Mouse (Mus musculus): ENCODE results near the gene Car6. TPM values are rescaled to one million over a fixed set of nuclear protein-coding genes. Genes with fewer than 3 reads are reported as not detected.

Car6 gene
- total and polyA plus RNA-seq, 3 experiments: not detected

DNA sequence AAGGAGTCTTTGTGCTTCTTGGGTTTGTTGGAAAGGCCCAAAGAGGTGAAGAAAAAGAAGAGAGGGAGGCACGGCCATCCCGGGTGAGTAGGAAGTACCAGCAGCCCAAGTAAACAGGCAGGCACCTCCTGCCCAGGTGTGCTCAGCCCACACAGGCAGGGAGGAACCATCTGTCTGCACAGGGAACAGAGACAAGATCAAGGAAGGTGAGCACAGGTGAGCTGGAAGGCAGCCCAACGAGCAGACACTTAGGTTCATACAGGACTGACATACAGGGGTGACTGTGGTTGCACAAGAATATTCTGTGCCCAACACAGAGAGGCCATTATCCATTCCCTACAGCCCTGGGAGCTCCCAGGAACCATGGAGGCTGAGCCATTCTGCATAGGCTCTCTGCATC is 3.7 kb upstream of the Car6 start:
- peaks cover 9% of the 10 kb centered on the region; the same call in 1 of the 2 replicates for H3K4me1 ChIP-seq (ENCODE audit: insufficient read depth, low read depth, low read length)
- TF ChIP-seq POLR2AphosphoS5 (IDR thresholded peaks at IDR 0.05; ENCODE audit: insufficient replicate concordance, low read depth, low read length) (no peak), GATA1 (IDR thresholded peaks at IDR 0.05; ENCODE audit: borderline replicate concordance, low read length) (no peak), GATA2 (IDR thresholded peaks at IDR 0.05; ENCODE audit: borderline replicate concordance, low read depth, low read length) (no peak), TAL1 (conservative IDR thresholded peaks at IDR 0.05; ENCODE audit: low read depth, low read length) (no peak), CTCF (IDR thresholded peaks at IDR 0.05; ENCODE audit: low read depth, low read length) (no peak)
- no peak overlapping the region for H3K4me3 ChIP-seq (ENCODE audit: low read depth, low read length)
- H3K9me3 ChIP-seq (replicated peaks): no peaks in the 10 kb centered on the region
- peaks cover 75% of the 10 kb centered on the region for H3K27me3 ChIP-seq (ENCODE audit: insufficient read depth, low read length)
- DNase-seq (ENCODE audit: low spot score) (no peak), ATAC-seq (ENCODE audit: extremely low read depth, insufficient number of reproducible peaks, low FRiP score, poor library complexity, severe bottlenecking) (no peak)
- H3K36me3 ChIP-seq (replicated peaks): no peaks in the 10 kb centered on the region

DNA sequence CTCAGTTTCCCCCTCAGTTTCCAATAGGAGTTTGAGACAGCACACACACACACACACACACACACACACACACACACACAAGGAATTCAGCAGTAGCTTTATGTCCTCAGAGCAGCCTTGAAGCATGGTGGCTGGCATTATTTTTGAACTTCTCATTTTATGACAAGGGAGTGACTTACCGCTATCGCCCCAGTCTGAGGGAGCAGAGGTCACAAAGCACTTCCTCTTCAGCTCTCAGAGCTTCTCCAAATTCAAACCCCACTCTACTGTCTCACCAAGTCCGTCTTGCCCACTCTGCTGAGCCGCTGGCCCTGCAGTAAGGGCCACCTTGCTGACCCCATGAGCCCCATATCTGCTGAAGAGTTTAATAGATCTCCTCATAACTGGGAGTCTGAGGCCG is 1.6 kb upstream of the Car6 start:
- H3K4me1 ChIP-seq (ENCODE audit: insufficient read depth, low read depth, low read length): peaks cover 9% of the 10 kb centered on the region; the same call in 1 of the 2 replicates
- TF ChIP-seq CTCF (IDR thresholded peaks at IDR 0.05; ENCODE audit: low read depth, low read length) (no peak), GATA1 (IDR thresholded peaks at IDR 0.05; ENCODE audit: borderline replicate concordance, low read length) (no peak), POLR2AphosphoS5 (IDR thresholded peaks at IDR 0.05; ENCODE audit: insufficient replicate concordance, low read depth, low read length) (no peak), GATA2 (IDR thresholded peaks at IDR 0.05; ENCODE audit: borderline replicate concordance, low read depth, low read length) (no peak), TAL1 (conservative IDR thresholded peaks at IDR 0.05; ENCODE audit: low read depth, low read length) (no peak)
- DNase-seq (ENCODE audit: low spot score): no peak
- no peak for ATAC-seq (ENCODE audit: extremely low read depth, insufficient number of reproducible peaks, low FRiP score, poor library complexity, severe bottlenecking)
- H3K36me3 ChIP-seq (replicated peaks): no peaks in the 10 kb centered on the region
- H3K27me3 ChIP-seq (ENCODE audit: insufficient read depth, low read length): peaks cover 87% of the 10 kb centered on the region
- no peak overlapping the region for H3K4me3 ChIP-seq (ENCODE audit: low read depth, low read length)
- no peaks in the 10 kb centered on the region for H3K9me3 ChIP-seq (replicated peaks)

DNA sequence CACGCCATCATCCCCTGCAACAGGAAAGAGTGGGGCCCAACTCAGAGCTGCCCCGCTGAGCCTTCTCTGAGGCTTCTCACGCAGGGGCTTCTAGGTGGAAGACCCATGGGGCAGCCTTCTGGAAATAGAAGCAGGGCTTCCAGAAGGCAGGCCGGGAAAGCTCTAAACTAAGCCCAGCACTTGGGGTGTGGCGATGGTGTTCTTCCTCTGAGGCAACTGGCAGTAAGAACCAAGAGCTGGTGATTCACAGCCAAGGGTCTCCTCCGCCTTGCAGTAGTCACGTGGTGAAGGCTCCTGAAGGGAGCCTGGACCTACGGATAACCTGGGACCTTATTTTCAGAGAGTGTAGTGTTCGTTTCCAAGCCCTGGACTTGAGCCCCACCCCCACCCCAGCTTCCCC is 2.9 kb downstream of the Car6 start:
- Histone ChIP-seq H3K4me1 (ENCODE audit: insufficient read depth, low read depth, low read length) (peaks cover 13% of the 10 kb centered on the region; the same call in 1 of the 2 replicates), H3K9me3 (replicated peaks) (no peaks in the 10 kb centered on the region), H3K27me3 (ENCODE audit: insufficient read depth, low read length) (peaks cover 64% of the 10 kb centered on the region), H3K36me3 (replicated peaks) (no peaks in the 10 kb centered on the region), H3K4me3 (ENCODE audit: low read depth, low read length) (no peak overlapping the region)
- DNase-seq (ENCODE audit: low spot score) (no peak), ATAC-seq (ENCODE audit: extremely low read depth, insufficient number of reproducible peaks, low FRiP score, poor library complexity, severe bottlenecking) (no peak)
- TF ChIP-seq POLR2AphosphoS5 (IDR thresholded peaks at IDR 0.05; ENCODE audit: insufficient replicate concordance, low read depth, low read length) (no peak), CTCF (IDR thresholded peaks at IDR 0.05; ENCODE audit: low read depth, low read length) (no peak), TAL1 (conservative IDR thresholded peaks at IDR 0.05; ENCODE audit: low read depth, low read length) (no peak), GATA1 (IDR thresholded peaks at IDR 0.05; ENCODE audit: borderline replicate concordance, low read length) (no peak), GATA2 (IDR thresholded peaks at IDR 0.05; ENCODE audit: borderline replicate concordance, low read depth, low read length) (no peak)

DNA sequence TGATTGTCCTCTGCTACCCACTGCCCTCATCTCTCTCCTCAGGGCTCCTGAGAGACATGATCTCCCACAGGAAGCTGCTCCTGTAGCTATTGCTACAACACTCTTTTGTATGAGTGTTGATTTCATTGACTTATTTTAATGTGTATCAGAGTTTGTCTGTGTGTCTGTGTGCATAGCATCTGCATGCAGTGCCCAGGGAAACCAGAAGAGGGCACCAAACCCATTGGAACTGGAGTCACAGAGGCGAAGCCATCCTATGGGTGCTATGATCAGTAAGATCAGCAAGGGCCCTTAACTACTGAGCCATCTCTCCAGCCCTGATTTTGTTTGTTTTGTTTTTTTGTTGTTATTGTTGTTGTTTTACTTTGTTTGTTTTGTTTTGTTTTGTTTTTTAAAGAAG is 7.2 kb downstream of the Car6 start:
- no peak overlapping the region for H3K4me3 ChIP-seq (ENCODE audit: low read depth, low read length)
- peaks cover 34% of the 10 kb centered on the region for H3K27me3 ChIP-seq (ENCODE audit: insufficient read depth, low read length)
- DNase-seq (ENCODE audit: low spot score): no peak
- H3K4me1 ChIP-seq (ENCODE audit: insufficient read depth, low read depth, low read length): peaks cover 5% of the 10 kb centered on the region; the same call in 1 of the 2 replicates
- ATAC-seq (ENCODE audit: extremely low read depth, insufficient number of reproducible peaks, low FRiP score, poor library complexity, severe bottlenecking): no peak; the same call in 1 of the 2 replicates
- H3K36me3 ChIP-seq (replicated peaks): no peaks in the 10 kb centered on the region
- H3K9me3 ChIP-seq (replicated peaks): no peaks in the 10 kb centered on the region
- TF ChIP-seq TAL1 (conservative IDR thresholded peaks at IDR 0.05; ENCODE audit: low read depth, low read length): no peak
- TF ChIP-seq CTCF (IDR thresholded peaks at IDR 0.05; ENCODE audit: low read depth, low read length): peak; percentile 82
- TF ChIP-seq GATA2 (IDR thresholded peaks at IDR 0.05; ENCODE audit: borderline replicate concordance, low read depth, low read length): no peak
- no peak for TF ChIP-seq POLR2AphosphoS5 (IDR thresholded peaks at IDR 0.05; ENCODE audit: insufficient replicate concordance, low read depth, low read length)
- TF ChIP-seq GATA1 (IDR thresholded peaks at IDR 0.05; ENCODE audit: borderline replicate concordance, low read length): no peak

DNA sequence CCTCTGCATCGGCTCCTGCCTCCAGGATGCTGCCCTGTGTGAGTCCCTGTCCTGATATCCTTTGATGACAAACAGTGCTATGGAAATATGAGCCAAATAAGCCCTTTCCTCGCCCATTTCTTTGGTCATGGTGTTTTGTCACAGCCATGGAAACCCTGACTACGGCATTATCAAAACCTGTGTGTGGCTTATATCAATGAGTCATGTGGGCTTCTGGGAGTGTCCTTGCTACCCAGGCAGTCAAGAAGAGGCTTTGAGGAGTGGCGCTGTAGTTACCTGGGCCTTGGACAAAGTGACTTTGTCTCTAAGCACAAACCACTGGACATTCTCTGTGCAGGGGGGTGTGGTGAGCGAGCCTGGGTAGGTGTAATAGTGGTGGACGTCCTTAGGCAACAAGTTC is 8.9 kb downstream of the Car6 start:
- Histone ChIP-seq H3K27me3 (ENCODE audit: insufficient read depth, low read length) (peaks cover 30% of the 10 kb centered on the region), H3K9me3 (replicated peaks) (no peaks in the 10 kb centered on the region), H3K4me3 (ENCODE audit: low read depth, low read length) (no peak overlapping the region), H3K36me3 (replicated peaks) (no peaks in the 10 kb centered on the region), H3K4me1 (ENCODE audit: insufficient read depth, low read depth, low read length) (peaks cover 5% of the 10 kb centered on the region; the same call in 1 of the 2 replicates)
- TF ChIP-seq POLR2AphosphoS5 (IDR thresholded peaks at IDR 0.05; ENCODE audit: insufficient replicate concordance, low read depth, low read length) (no peak), GATA1 (IDR thresholded peaks at IDR 0.05; ENCODE audit: borderline replicate concordance, low read length) (no peak), CTCF (IDR thresholded peaks at IDR 0.05; ENCODE audit: low read depth, low read length) (no peak), TAL1 (conservative IDR thresholded peaks at IDR 0.05; ENCODE audit: low read depth, low read length) (no peak), GATA2 (IDR thresholded peaks at IDR 0.05; ENCODE audit: borderline replicate concordance, low read depth, low read length) (no peak)
- DNase-seq (ENCODE audit: low spot score) (no peak), ATAC-seq (ENCODE audit: extremely low read depth, insufficient number of reproducible peaks, low FRiP score, poor library complexity, severe bottlenecking) (no peak)

DNA sequence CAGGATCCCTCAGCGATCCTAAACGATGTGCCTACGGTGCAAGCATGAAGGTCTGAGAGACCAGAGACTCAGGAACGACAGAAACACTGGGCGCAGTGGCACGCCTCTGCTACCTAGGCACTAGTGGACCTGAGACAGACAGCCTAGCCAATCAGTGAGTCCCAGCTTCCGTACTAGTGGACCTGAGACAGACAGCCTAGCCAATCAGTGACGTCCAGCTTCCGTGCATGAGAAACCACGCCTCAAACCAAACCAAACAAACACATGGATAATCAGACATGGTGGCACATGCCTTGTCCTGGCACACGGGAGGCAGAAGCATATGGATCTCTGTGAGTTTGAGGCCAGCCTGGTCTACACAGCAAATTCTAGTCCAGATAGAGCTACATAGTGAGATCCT is 12.9 kb downstream of the Car6 start:
- Histone ChIP-seq H3K27me3 (ENCODE audit: insufficient read depth, low read length) (peaks cover 16% of the 10 kb centered on the region), H3K9me3 (replicated peaks) (no peaks in the 10 kb centered on the region), H3K4me1 (ENCODE audit: insufficient read depth, low read depth, low read length) (peaks cover 2% of the 10 kb centered on the region; the same call in 1 of the 2 replicates), H3K4me3 (ENCODE audit: low read depth, low read length) (no peak overlapping the region), H3K36me3 (replicated peaks) (no peaks in the 10 kb centered on the region)
- DNase-seq (ENCODE audit: low spot score) (no peak), ATAC-seq (ENCODE audit: extremely low read depth, insufficient number of reproducible peaks, low FRiP score, poor library complexity, severe bottlenecking) (no peak)
- TF ChIP-seq GATA2 (IDR thresholded peaks at IDR 0.05; ENCODE audit: borderline replicate concordance, low read depth, low read length): no peak
- no peak for TF ChIP-seq TAL1 (conservative IDR thresholded peaks at IDR 0.05; ENCODE audit: low read depth, low read length)
- no peak for TF ChIP-seq CTCF (IDR thresholded peaks at IDR 0.05; ENCODE audit: low read depth, low read length)
- TF ChIP-seq GATA1 (IDR thresholded peaks at IDR 0.05; ENCODE audit: borderline replicate concordance, low read length): no peak
- no peak for TF ChIP-seq POLR2AphosphoS5 (IDR thresholded peaks at IDR 0.05; ENCODE audit: insufficient replicate concordance, low read depth, low read length)

All from G1E (cell line).